Mouse (Mus musculus): ENCODE data around the gene Trit1. TPM values are rescaled to one million over a fixed set of nuclear protein-coding genes. Genes with fewer than 3 reads are reported as not detected.

The Trit1 gene
- polyA plus RNA-seq, 1 experiment from 2014 or later = 21.6 TPM

DNA sequence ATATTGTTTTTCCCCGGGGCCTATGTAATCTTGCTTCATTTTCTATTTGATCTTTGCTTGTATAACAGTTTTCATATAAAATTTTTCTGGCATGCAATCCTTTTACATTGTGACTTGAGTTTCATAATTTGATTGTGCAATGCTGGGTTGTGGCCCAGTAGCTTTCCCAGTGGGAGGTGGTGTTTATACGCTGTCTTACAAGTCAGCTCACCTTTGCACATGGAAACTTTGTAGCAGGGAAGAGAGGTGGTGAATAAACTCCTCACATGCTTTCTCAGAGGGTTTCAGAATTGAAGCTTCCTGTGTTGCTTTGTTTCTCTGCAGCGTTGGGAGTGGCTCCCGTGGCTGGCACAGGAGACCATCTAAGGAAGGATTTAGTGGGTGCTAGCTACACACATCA is 28.4 kb downstream of the Trit1 start:
- Histone ChIP-seq H3K27ac (ENCODE audit: low read depth, low read length) (no peak overlapping the region), H3K4me1 (replicated peaks; ENCODE audit: control insufficient read depth, insufficient read depth, low read length) (no peaks in the 10 kb centered on the region), H3K4me3 (ENCODE audit: low read depth, low read length) (no peak overlapping the region), H3K9ac (ENCODE audit: low read length) (no peak overlapping the region), H3K9me3 (ENCODE audit: control insufficient read depth, low read length) (no peaks in the 10 kb centered on the region), H3K27me3 (ENCODE audit: control insufficient read depth, insufficient read depth, low read length) (no peaks in the 10 kb centered on the region), H3K36me3 (ENCODE audit: control insufficient read depth, insufficient read depth, low read length) (no peaks in the 10 kb centered on the region; the same call in 1 of the 2 replicates), H3K4me2 (ENCODE audit: low read depth, low read length, severe bottlenecking) (no peak overlapping the region)
- WGBS = 94% methylated on average over 4 of the region's 4 CpGs
- ATAC-seq (replicated peaks; ENCODE audit: low FRiP score) (no peak), DNase-seq (ENCODE audit: low spot score) (no peak)

- Histone ChIP-seq H3K4me1 (replicated peaks; ENCODE audit: control insufficient read depth, insufficient read depth, low read length) (peaks cover 9% of the 10 kb centered on the region; the same call in 1 of the 2 replicates), H3K36me3 (ENCODE audit: control insufficient read depth, insufficient read depth, low read length) (no peaks in the 10 kb centered on the region; the same call in 1 of the 2 replicates), H3K27me3 (ENCODE audit: control insufficient read depth, insufficient read depth, low read length) (no peaks in the 10 kb centered on the region), H3K27ac (ENCODE audit: low read depth, low read length) (no peak overlapping the region), H3K4me2 (ENCODE audit: low read depth, low read length, severe bottlenecking) (no peak overlapping the region), H3K9me3 (ENCODE audit: control insufficient read depth, low read length) (no peaks in the 10 kb centered on the region), H3K4me3 (ENCODE audit: low read depth, low read length) (no peak overlapping the region), H3K9ac (ENCODE audit: low read length) (no peak overlapping the region)
- DNase-seq (ENCODE audit: low spot score) = no peak
- ATAC-seq (replicated peaks; ENCODE audit: low FRiP score) = no peak
- 92% methylated on average over 3 of the region's 3 CpGs for WGBS
These were observed 29.9 kb downstream of the Trit1 start for GRCm38 (mm10) chr4:123046300-123046699.

DNA sequence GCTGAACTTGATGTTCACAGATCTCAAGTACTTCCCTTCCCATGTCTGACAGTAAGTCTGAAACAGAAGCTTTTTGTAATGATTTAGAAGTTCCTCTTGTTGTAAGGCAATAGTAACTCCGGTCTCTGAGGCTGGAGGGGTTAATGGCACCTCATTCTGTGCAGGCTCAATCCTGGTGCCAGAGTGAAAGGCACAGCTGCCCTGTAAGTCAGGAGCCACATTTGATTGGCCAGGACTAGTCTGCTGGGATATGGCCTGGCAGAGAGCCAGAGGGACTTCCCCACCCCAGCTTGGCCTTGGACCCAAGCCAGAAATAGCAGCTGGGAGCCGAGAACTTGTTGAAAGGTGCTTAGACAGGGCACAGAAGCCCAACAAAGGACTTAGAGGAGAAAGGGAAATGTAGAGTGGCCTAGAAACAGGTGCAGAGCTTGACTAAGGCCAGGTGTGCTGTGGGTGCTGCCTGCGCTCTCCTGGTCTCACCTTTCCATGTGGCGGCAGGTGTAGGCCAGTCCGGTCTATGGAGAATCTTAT is 34.3 kb downstream of the Trit1 start:
- no peak overlapping the region for H3K9ac ChIP-seq (ENCODE audit: low read length)
- WGBS = 80% methylated on average over 5 of the region's 5 CpGs
- H3K4me3 ChIP-seq (ENCODE audit: low read depth, low read length) = no peak overlapping the region
- H3K9me3 ChIP-seq (ENCODE audit: control insufficient read depth, low read length) = no peaks in the 10 kb centered on the region
- H3K4me1 ChIP-seq (replicated peaks; ENCODE audit: control insufficient read depth, insufficient read depth, low read length) = peaks cover 9% of the 10 kb centered on the region; the same call in 1 of the 2 replicates
- H3K4me2 ChIP-seq (ENCODE audit: low read depth, low read length, severe bottlenecking) = no peak overlapping the region
- H3K27me3 ChIP-seq (ENCODE audit: control insufficient read depth, insufficient read depth, low read length) = no peaks in the 10 kb centered on the region
- H3K27ac ChIP-seq (ENCODE audit: low read depth, low read length) = peak overlapping the region; percentile 64; the same call in 1 of the 2 replicates
- DNase-seq (ENCODE audit: low spot score) (peak; percentile 82), ATAC-seq (replicated peaks; ENCODE audit: low FRiP score) (peak; percentile 82)
- peaks cover 12% of the 10 kb centered on the region for H3K36me3 ChIP-seq (ENCODE audit: control insufficient read depth, insufficient read depth, low read length)

- Histone ChIP-seq H3K27me3 (ENCODE audit: control insufficient read depth, insufficient read depth, low read length) (no peaks in the 10 kb centered on the region), H3K27ac (ENCODE audit: low read depth, low read length) (peak overlapping the region; percentile 66; the same call in 1 of the 2 replicates), H3K4me2 (ENCODE audit: low read depth, low read length, severe bottlenecking) (no peak overlapping the region), H3K4me1 (replicated peaks; ENCODE audit: control insufficient read depth, insufficient read depth, low read length) (peaks cover 9% of the 10 kb centered on the region; the same call in 1 of the 2 replicates), H3K4me3 (ENCODE audit: low read depth, low read length) (no peak overlapping the region), H3K9ac (ENCODE audit: low read length) (no peak overlapping the region), H3K9me3 (ENCODE audit: control insufficient read depth, low read length) (no peaks in the 10 kb centered on the region), H3K36me3 (ENCODE audit: control insufficient read depth, insufficient read depth, low read length) (peaks cover 17% of the 10 kb centered on the region)
- DNase-seq (ENCODE audit: low spot score) (no peak), ATAC-seq (replicated peaks; ENCODE audit: low FRiP score) (peak; percentile 61; the same call in 1 of the 2 replicates)
- WGBS = 59% methylated on average over 11 of the region's 11 CpGs
These were observed 36.8 kb downstream of the Trit1 start for GRCm38 (mm10) chr4:123053179-123053578.

GRCm38 (mm10) chr4:123054172-123054790 is 37.9 kb downstream of the Trit1 start:
- H3K27me3 ChIP-seq (ENCODE audit: control insufficient read depth, insufficient read depth, low read length) = no peaks in the 10 kb centered on the region
- peaks cover 9% of the 10 kb centered on the region; the same call in 1 of the 2 replicates for H3K4me1 ChIP-seq (replicated peaks; ENCODE audit: control insufficient read depth, insufficient read depth, low read length)
- DNase-seq (ENCODE audit: low spot score) (no peak), ATAC-seq (replicated peaks; ENCODE audit: low FRiP score) (no peak)
- peaks cover 17% of the 10 kb centered on the region for H3K36me3 ChIP-seq (ENCODE audit: control insufficient read depth, insufficient read depth, low read length)
- no peak overlapping the region for H3K9ac ChIP-seq (ENCODE audit: low read length)
- H3K4me2 ChIP-seq (ENCODE audit: low read depth, low read length, severe bottlenecking) = no peak overlapping the region
- no peaks in the 10 kb centered on the region for H3K9me3 ChIP-seq (ENCODE audit: control insufficient read depth, low read length)
- no peak overlapping the region for H3K4me3 ChIP-seq (ENCODE audit: low read depth, low read length)
- no peak overlapping the region for H3K27ac ChIP-seq (ENCODE audit: low read depth, low read length)
- 82% methylated on average over 16 of the region's 16 CpGs for WGBS

GRCm38 (mm10) chr4:123056560-123057109 is 40.2 kb downstream of the Trit1 start:
- Histone ChIP-seq H3K4me2 (ENCODE audit: low read depth, low read length, severe bottlenecking) (no peak overlapping the region), H3K36me3 (ENCODE audit: control insufficient read depth, insufficient read depth, low read length) (peaks cover 17% of the 10 kb centered on the region), H3K9ac (ENCODE audit: low read length) (no peak overlapping the region), H3K27ac (ENCODE audit: low read depth, low read length) (no peak overlapping the region), H3K27me3 (ENCODE audit: control insufficient read depth, insufficient read depth, low read length) (no peaks in the 10 kb centered on the region), H3K4me3 (ENCODE audit: low read depth, low read length) (no peak overlapping the region), H3K9me3 (ENCODE audit: control insufficient read depth, low read length) (no peaks in the 10 kb centered on the region), H3K4me1 (replicated peaks; ENCODE audit: control insufficient read depth, insufficient read depth, low read length) (no peaks in the 10 kb centered on the region)
- no peak for ATAC-seq (replicated peaks; ENCODE audit: low FRiP score)
- DNase-seq (ENCODE audit: low spot score) = no peak
- WGBS = 93% methylated on average over 3 of the region's 3 CpGs

DNA sequence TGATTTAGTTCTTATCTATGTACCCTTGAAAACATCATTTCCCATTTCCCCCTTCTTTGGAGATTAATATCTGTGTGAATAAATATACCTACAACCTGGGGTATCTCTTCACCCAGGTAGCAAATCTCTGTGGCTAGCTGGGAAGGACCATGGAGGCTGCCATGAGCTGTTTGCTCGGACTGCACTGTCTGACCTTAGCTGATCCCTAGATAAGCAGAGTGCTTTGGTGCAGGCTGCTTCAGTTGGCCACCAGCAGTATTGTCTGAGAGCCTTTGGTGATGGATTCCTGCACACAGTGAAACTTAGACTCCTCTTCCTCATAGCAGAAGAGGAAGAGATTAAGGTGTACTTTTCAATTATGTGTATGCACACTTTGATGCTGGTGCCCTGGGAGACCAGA is 41.6 kb downstream of the Trit1 start:
- Histone ChIP-seq H3K9ac (ENCODE audit: low read length) (no peak overlapping the region), H3K4me2 (ENCODE audit: low read depth, low read length, severe bottlenecking) (no peak overlapping the region), H3K36me3 (ENCODE audit: control insufficient read depth, insufficient read depth, low read length) (peaks cover 17% of the 10 kb centered on the region), H3K4me1 (replicated peaks; ENCODE audit: control insufficient read depth, insufficient read depth, low read length) (no peaks in the 10 kb centered on the region), H3K9me3 (ENCODE audit: control insufficient read depth, low read length) (no peaks in the 10 kb centered on the region), H3K4me3 (ENCODE audit: low read depth, low read length) (no peak overlapping the region), H3K27ac (ENCODE audit: low read depth, low read length) (no peak overlapping the region), H3K27me3 (ENCODE audit: control insufficient read depth, insufficient read depth, low read length) (no peaks in the 10 kb centered on the region)
- ATAC-seq (replicated peaks; ENCODE audit: low FRiP score) (no peak), DNase-seq (ENCODE audit: low spot score) (no peak)
- 75% methylated on average over 1 of the region's 1 CpGs for WGBS

DNA sequence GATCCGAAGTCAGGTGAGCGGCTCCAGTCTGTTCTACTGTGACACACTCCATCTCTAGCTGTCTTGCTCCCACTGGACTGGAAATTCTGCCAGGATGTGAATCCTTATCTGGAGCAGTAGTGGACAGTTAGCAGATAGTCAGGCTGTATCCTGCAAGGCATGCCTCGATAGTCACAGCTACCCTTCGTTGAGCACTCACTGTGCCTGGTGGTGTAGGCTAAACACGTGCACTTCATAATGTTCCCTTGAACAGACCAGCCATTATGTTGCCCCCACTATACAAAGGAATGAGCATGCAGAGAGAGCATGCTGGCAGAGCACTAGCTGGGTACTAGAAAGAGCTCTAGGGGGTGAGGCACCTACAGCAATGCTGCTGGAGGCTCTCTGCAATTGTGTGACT is 45.3 kb downstream of the Trit1 start:
- H3K4me1 ChIP-seq (replicated peaks; ENCODE audit: control insufficient read depth, insufficient read depth, low read length) = no peaks in the 10 kb centered on the region
- no peak overlapping the region for H3K9ac ChIP-seq (ENCODE audit: low read length)
- H3K4me2 ChIP-seq (ENCODE audit: low read depth, low read length, severe bottlenecking) = no peak overlapping the region
- H3K27me3 ChIP-seq (ENCODE audit: control insufficient read depth, insufficient read depth, low read length) = no peaks in the 10 kb centered on the region
- no peak overlapping the region for H3K27ac ChIP-seq (ENCODE audit: low read depth, low read length)
- no peak overlapping the region for H3K4me3 ChIP-seq (ENCODE audit: low read depth, low read length)
- no peak for ATAC-seq (replicated peaks; ENCODE audit: low FRiP score)
- H3K9me3 ChIP-seq (ENCODE audit: control insufficient read depth, low read length) = no peaks in the 10 kb centered on the region
- DNase-seq (ENCODE audit: low spot score) = no peak
- H3K36me3 ChIP-seq (ENCODE audit: control insufficient read depth, insufficient read depth, low read length) = no peaks in the 10 kb centered on the region
- WGBS = 76% methylated on average over 5 of the region's 5 CpGs
